Mouse (Mus musculus): ENCODE measurements around the gene Trim25.
A peak's percentile ranks its signal among the peaks of the same experiment; 100 is the strongest.
"Not testable (repeated sequence)": the region's sequence is repeated elsewhere in the genome, so short reads cannot be mapped to it uniquely, and the experiment has no call there.

The Trim25 gene

GRCm38 (mm10) chr11:89025603-89026002 lies 26.4 kb downstream of the Trim25 start:
- DNase-seq, result no peak

- DNase-seq, result no peak
Measured at GRCm38 (mm10) chr11:89026117-89026516, 26.9 kb downstream of the Trim25 start.

GRCm38 (mm10) chr11:89027955-89028361 lies 28.8 kb downstream of the Trim25 start:
- DNase-seq, result peak; percentile 34

- DNase-seq, result peak; percentile 48
Measured at GRCm38 (mm10) chr11:89028871-89029405, 29.8 kb downstream of the Trim25 start.

GRCm38 (mm10) chr11:89030552-89030951 lies 31.4 kb downstream of the Trim25 start:
- DNase-seq, result no peak

- no peak for DNase-seq
Measured at GRCm38 (mm10) chr11:89031189-89031588, 32.0 kb downstream of the Trim25 start.

GRCm38 (mm10) chr11:89034592-89034991 lies 35.4 kb downstream of the Trim25 start:
- DNase-seq, result no peak

GRCm38 (mm10) chr11:89035552-89035951 lies 36.4 kb downstream of the Trim25 start:
- no peak for DNase-seq

GRCm38 (mm10) chr11:89038496-89038895 lies 39.3 kb downstream of the Trim25 start:
- no peak for DNase-seq

GRCm38 (mm10) chr11:89039325-89039724 lies 40.1 kb downstream of the Trim25 start:
- DNase-seq, result peak; percentile 77

GRCm38 (mm10) chr11:89041073-89041472 lies 41.9 kb downstream of the Trim25 start:
- not testable (repeated sequence) for DNase-seq

- no peak for DNase-seq
Measured at GRCm38 (mm10) chr11:89043046-89043445, 43.9 kb downstream of the Trim25 start.

GRCm38 (mm10) chr11:89045501-89045900 lies 46.3 kb downstream of the Trim25 start:
- not testable (repeated sequence) for DNase-seq

GRCm38 (mm10) chr11:89046021-89046420 lies 46.8 kb downstream of the Trim25 start:
- DNase-seq, result no peak

GRCm38 (mm10) chr11:89051767-89052166 lies 52.6 kb downstream of the Trim25 start:
- DNase-seq, result no peak

GRCm38 (mm10) chr11:89055931-89056690 lies 56.9 kb downstream of the Trim25 start:
- no peak for DNase-seq

GRCm38 (mm10) chr11:89058515-89059270 lies 59.5 kb downstream of the Trim25 start:
- DNase-seq, result no peak

GRCm38 (mm10) chr11:89059919-89060422 lies 60.8 kb downstream of the Trim25 start:
- DNase-seq, result peak; percentile 28

- DNase-seq, result peak; percentile 92
Measured at GRCm38 (mm10) chr11:89060423-89061089, 61.4 kb downstream of the Trim25 start.

GRCm38 (mm10) chr11:89061362-89061761 lies 62.2 kb downstream of the Trim25 start:
- DNase-seq, result no peak

- DNase-seq, result no peak
Measured at GRCm38 (mm10) chr11:89064312-89064711, 65.1 kb downstream of the Trim25 start.

GRCm38 (mm10) chr11:89065297-89065696 lies 66.1 kb downstream of the Trim25 start:
- no peak for DNase-seq

GRCm38 (mm10) chr11:89066126-89066525 lies 67.0 kb downstream of the Trim25 start:
- DNase-seq, result no peak

All from lung, postnatal 14 days (tissue).